ENCODE assay signal across 12 mouse cellular contexts in the genomic region with DNA sequence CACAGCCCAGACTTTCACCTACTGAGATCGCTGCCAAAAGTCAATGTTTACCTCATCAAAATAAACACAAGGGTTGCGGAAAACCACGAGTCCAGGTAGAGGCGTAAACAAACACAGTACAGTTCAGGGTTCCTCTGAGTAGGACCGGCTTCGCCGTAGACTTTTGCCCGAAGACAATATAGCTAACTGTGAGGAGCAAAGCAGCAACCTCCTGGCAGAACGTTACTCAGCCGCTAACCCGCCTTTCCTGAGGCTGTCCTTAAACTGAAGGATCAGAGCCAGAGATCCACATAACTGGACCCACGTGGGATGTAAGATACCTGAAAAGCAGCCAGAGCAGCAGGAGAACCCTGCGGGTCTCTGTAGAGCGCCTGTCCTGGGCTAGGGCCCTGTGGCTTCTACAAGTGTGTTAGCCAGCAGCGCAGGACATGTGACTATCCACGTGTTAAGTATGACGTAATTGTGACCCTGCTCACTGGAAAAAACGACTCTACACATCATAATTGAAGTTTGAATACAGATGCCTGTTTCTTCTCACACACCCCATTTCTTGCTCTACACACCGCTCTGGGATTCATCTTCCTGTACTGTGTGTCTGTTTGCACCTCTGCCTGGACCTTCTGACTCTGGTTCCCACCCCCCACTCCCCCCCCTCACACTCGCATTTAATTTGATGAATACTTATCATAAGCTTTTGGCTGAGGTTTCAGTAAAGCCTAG.
DNase-seq lines count a peak whose midpoint lies in the region; ATAC-seq and TF ChIP-seq lines count a peak whose summit lies in the region.
"Had no signal": no experiment of that assay in that cellular context is flagged by ENCODE, and none has a peak within 500 bp of the region (broad histone marks: within the 10 kb centered on the region; RNA-seq: fewer than 3 reads in every experiment).

No protein-coding gene starts in this region.

- H3K9ac ChIP-seq in lung, embryonic 14.5 days, result no peak overlapping the region
- H3K9ac ChIP-seq in embryonic facial prominence, embryonic 14.5 days (ENCODE audit: low read depth, low read length), result no peak overlapping the region
- no peak overlapping the region for H3K9ac ChIP-seq in limb, embryonic 13.5 days
- no peak overlapping the region for H3K9ac ChIP-seq in forebrain, embryonic 16.5 days (replicated peaks; ENCODE audit: low read depth, low read length)
- H3K9ac ChIP-seq: heart, embryonic 15.5 days had no signal

- H3K4me3 ChIP-seq in lung, embryonic 14.5 days (ENCODE audit: low read depth, low read length), result no peak overlapping the region
- no peak overlapping the region for H3K4me3 ChIP-seq in embryonic facial prominence, embryonic 14.5 days (ENCODE audit: low read depth, low read length)
- no peak overlapping the region for H3K4me3 ChIP-seq in limb, embryonic 13.5 days
- no peak overlapping the region for H3K4me3 ChIP-seq in forebrain, embryonic 16.5 days (replicated peaks; ENCODE audit: low read length)
- H3K4me3 ChIP-seq: heart, embryonic 15.5 days had no signal

- H3K27me3 ChIP-seq in lung, embryonic 14.5 days (ENCODE audit: insufficient read depth, low read length), result no peaks in the 10 kb centered on the region
- H3K27me3 ChIP-seq in embryonic facial prominence, embryonic 14.5 days (replicated peaks; ENCODE audit: control insufficient read depth, insufficient read depth, low read length), result no peaks in the 10 kb centered on the region
- H3K27me3 ChIP-seq in limb, embryonic 13.5 days, result no peaks in the 10 kb centered on the region
- no peaks in the 10 kb centered on the region for H3K27me3 ChIP-seq in forebrain, embryonic 16.5 days (replicated peaks; ENCODE audit: control insufficient read depth, insufficient read depth, low read length)
- H3K27me3 ChIP-seq: heart, embryonic 15.5 days had no signal

- H3K9me3 ChIP-seq in lung, embryonic 14.5 days (ENCODE audit: low read depth, low read length), result no peaks in the 10 kb centered on the region
- H3K9me3 ChIP-seq in embryonic facial prominence, embryonic 14.5 days (ENCODE audit: control insufficient read depth, low read length), result no peaks in the 10 kb centered on the region
- H3K9me3 ChIP-seq in limb, embryonic 13.5 days, result no peaks in the 10 kb centered on the region
- H3K9me3 ChIP-seq in forebrain, embryonic 16.5 days (ENCODE audit: control insufficient read depth, low read length), result no peaks in the 10 kb centered on the region
- H3K9me3 ChIP-seq: heart, embryonic 15.5 days had no signal

- 59% methylated on average over 20 of the region's 20 CpGs for WGBS in lung, embryonic 14.5 days
- 66% methylated on average over 20 of the region's 20 CpGs for WGBS in embryonic facial prominence, embryonic 14.5 days
- 57% methylated on average over 20 of the region's 20 CpGs for WGBS in limb, embryonic 13.5 days
- WGBS in forebrain, embryonic 16.5 days, result 88% methylated on average over 20 of the region's 20 CpGs

- no peaks in the 10 kb centered on the region for H3K36me3 ChIP-seq in lung, embryonic 14.5 days (ENCODE audit: insufficient read depth)
- no peaks in the 10 kb centered on the region for H3K36me3 ChIP-seq in embryonic facial prominence, embryonic 14.5 days (ENCODE audit: control insufficient read depth, insufficient read depth, low read length)
- no peaks in the 10 kb centered on the region for H3K36me3 ChIP-seq in limb, embryonic 13.5 days
- no peaks in the 10 kb centered on the region for H3K36me3 ChIP-seq in forebrain, embryonic 16.5 days (ENCODE audit: control insufficient read depth, insufficient read depth)
- H3K36me3 ChIP-seq: heart, embryonic 15.5 days had no signal

- no peak for TF ChIP-seq CTCF in lung, embryonic 14.5 days (IDR thresholded peaks at IDR 0.05; ENCODE audit: low read depth)

- H3K27ac ChIP-seq in lung, embryonic 14.5 days (ENCODE audit: low read depth), result no peak overlapping the region
- H3K27ac ChIP-seq in embryonic facial prominence, embryonic 14.5 days (replicated peaks; ENCODE audit: low read depth, low read length), result no peak overlapping the region
- peak overlapping the region; percentile 39; the same call in 1 of the 2 replicates for H3K27ac ChIP-seq in limb, embryonic 13.5 days
- no peak overlapping the region for H3K27ac ChIP-seq in forebrain, embryonic 16.5 days (ENCODE audit: low read length)
- H3K27ac ChIP-seq: heart, embryonic 15.5 days had no signal

- no peak for ATAC-seq in lung, embryonic 14.5 days (ENCODE audit: insufficient read depth)
- peak; percentile 44; the same call in 1 of the 2 replicates for ATAC-seq in embryonic facial prominence, embryonic 14.5 days (ENCODE audit: low read depth)
- ATAC-seq in limb, embryonic 13.5 days (ENCODE audit: low FRiP score, low read depth), result peak; percentile 79
- ATAC-seq in forebrain, embryonic 16.5 days, result no peak
- ATAC-seq: inflammation-experienced regulatory T-cells, adult 6 months had no signal

- no peaks in the 10 kb centered on the region for H3K4me1 ChIP-seq in lung, embryonic 14.5 days (ENCODE audit: insufficient read depth)
- H3K4me1 ChIP-seq in embryonic facial prominence, embryonic 14.5 days (ENCODE audit: control insufficient read depth, insufficient read depth, low read length), result peaks cover 8% of the 10 kb centered on the region; the same call in 1 of the 2 replicates
- peaks cover 39% of the 10 kb centered on the region for H3K4me1 ChIP-seq in limb, embryonic 13.5 days
- H3K4me1 ChIP-seq in forebrain, embryonic 16.5 days (replicated peaks; ENCODE audit: control insufficient read depth, insufficient read depth, low read length), result peaks cover 15% of the 10 kb centered on the region

- H3K4me2 ChIP-seq in lung, embryonic 14.5 days, result no peak overlapping the region
- no peak overlapping the region for H3K4me2 ChIP-seq in embryonic facial prominence, embryonic 14.5 days (ENCODE audit: low read depth, low read length)
- no peak overlapping the region; the same call in 1 of the 2 replicates for H3K4me2 ChIP-seq in limb, embryonic 13.5 days (replicated peaks)
- H3K4me2 ChIP-seq in forebrain, embryonic 16.5 days (ENCODE audit: low read length), result no peak overlapping the region
- H3K4me2 ChIP-seq: heart, embryonic 15.5 days had no signal

- DNase-seq in lung, embryonic 14.5 days, result peak; percentile 8
- no peak for DNase-seq in lung, adult 18-20 months
- DNase-seq in embryonic facial prominence, embryonic 14.5 days (ENCODE audit: low spot score), result peak; percentile 64
- no peak for DNase-seq in spleen, postnatal 14 days (ENCODE audit: low spot score in 2 of 2)
- DNase-seq in spleen, postnatal 10 days (ENCODE audit: low spot score in 2 of 2), result no peak
- DNase-seq: left cerebral cortex, postnatal 4 days; right cerebral cortex, postnatal 25 days; thymus, postnatal 4 days had no signal

Comparison
In these comparisons a context has a peak if more than half of its experiments do, and no peak if none do; other contexts are left out.
1. DNase-seq: peak in lung, embryonic 14.5 days (single experiment) and embryonic facial prominence, embryonic 14.5 days (single experiment); none in lung, adult 18-20 months (0 of 2), spleen, postnatal 14 days (0 of 2) and spleen, postnatal 10 days (0 of 2).
2. ATAC-seq: peak in embryonic facial prominence, embryonic 14.5 days (single experiment) and limb, embryonic 13.5 days (single experiment); none in lung, embryonic 14.5 days (single experiment) and forebrain, embryonic 16.5 days (single experiment).